Mouse (Mus musculus): Measurements from ENCODE around the gene Zc2hc1c.

GRCm38 (mm10) chr12:85341131-85341530, 52.7 kb downstream of the Zc2hc1c start:
- TF ChIP-seq CTCF (IDR thresholded peaks at IDR 0.05; ENCODE audit: extremely low read depth, insufficient read length, insufficient replicate concordance, low read depth, low read length) (no peak), POLR2A (IDR thresholded peaks at IDR 0.05; ENCODE audit: low read depth, low read length) (no peak)
